Mouse (Mus musculus) left cerebral cortex, adult 18-20 months (tissue): ENCODE data around the gene Pip4k2a. TPM values are rescaled to one million over a fixed set of nuclear protein-coding genes. Genes with fewer than 3 reads are reported as not detected.
"Not testable (repeated sequence)": the region's sequence is repeated elsewhere in the genome, so short reads cannot be mapped to it uniquely, and the experiment has no call there.

Experiments
- DNase-seq, 2 experiments: peaks; one replicate each; pipeline ENCODE4 v3.0.0; 2021 to 2022; ENCODE audit warnings: low spot score in 2 of 2, mixed read lengths in 1 of 2
- total RNA-seq, 2 experiments: library from RNA; stranded (reverse); gene quantifications; 2 replicates each; pipeline ENCODE4 v1.2.3; 2021

Pip4k2a gene
- total RNA-seq, 2 experiments from 2014 or later = 55.5 to 56.2 TPM

- no peak for DNase-seq
Measured at GRCm38 (mm10) chr2:18903301-18904068, 94.4 kb downstream of the Pip4k2a start.

DNA sequence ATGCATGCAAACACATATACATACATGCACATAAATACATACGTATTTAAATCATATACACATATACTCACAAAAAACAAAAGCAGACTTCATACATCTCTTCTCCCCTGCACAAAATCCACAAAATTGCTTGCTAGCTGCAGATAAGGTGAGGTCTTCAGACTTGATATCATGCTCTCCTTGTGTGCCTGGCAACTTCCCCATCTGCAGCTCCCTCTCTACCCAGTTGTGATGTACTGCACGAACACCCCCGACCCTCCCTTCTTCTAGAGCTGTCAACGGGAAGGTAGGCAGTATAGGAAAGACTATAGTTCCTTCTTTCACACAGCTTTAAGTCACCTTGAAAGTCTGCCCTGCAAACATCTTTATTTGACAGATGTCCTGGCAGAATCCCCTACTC, 96.8 kb downstream of the Pip4k2a start:
- DNase-seq = no peak

GRCm38 (mm10) chr2:18900635-18901034, 97.3 kb downstream of the Pip4k2a start:
- DNase-seq = no peak

DNA sequence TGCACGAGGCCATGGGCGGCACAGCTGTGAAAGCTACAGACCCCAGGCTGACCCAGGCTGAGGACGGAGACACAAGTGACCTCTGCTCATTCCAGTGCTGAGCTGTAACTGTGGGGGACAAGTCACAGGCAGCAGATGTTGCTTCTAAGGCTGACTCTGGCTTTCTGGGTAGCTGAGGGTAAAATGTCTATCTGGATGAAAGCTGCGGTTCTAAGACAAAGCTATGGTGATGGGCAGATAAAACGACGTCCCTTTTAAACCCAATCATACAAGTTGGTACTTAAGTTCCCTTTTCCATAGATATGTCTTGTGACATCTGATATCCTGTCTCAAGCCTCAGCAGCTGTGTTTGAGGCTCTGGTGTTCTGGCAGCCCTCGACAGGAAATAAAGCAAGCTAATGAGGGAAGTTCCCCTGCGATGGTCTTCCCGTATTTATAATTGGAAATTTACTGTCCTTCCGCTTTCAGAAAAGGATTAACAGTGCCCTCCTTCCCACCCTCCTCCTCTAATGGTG, 100.1 kb downstream of the Pip4k2a start:
- no peak for DNase-seq

DNA sequence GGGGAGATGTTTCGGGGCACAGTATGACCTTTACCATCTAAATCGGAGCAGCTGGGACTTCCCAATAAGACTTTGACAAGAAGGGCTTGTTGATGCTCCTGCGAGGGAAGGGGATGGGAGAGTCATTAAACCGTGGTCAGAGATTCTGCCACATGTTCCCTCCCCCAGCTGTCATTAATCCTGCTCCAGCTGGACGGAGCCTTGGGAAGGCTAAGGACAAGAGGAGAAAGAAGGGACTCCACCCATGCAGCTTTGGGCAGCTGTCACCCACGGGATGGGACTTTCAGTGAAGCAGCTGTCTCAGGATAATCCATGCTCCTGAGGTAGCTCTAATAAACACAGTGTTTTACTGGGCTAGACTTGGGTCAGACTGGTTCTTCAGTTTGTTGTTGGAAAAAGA, 101.9 kb downstream of the Pip4k2a start:
- no peak for DNase-seq

GRCm38 (mm10) chr2:18893336-18893735, 104.6 kb downstream of the Pip4k2a start:
- DNase-seq = not testable (repeated sequence)

DNA sequence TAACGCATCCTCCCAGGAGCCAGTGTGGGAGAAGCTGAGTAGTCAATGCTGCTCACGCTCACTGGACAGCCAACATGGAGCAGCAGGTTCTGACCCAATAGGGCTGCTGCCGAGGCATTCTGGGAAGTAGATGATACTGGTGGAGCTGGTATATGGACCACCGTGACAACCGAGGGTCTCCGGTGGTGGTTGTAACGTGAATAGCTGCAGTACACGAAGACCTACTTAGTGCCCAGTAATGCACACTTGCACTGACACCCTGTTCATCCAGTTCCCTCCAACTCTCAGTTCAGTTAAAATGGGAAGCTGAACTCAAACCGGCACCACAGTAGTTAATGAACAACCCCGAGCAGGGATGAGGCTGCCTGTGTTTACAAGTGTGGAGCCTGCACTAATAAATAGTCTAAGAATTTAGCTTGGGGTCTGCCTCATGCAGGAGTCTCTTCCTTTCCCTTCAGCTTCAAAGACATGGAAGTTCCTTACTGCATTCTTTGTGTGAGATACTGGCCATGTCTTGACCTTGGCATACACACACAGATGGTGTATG, 105.9 kb downstream of the Pip4k2a start:
- DNase-seq = no peak

- no peak for DNase-seq
Measured at GRCm38 (mm10) chr2:18890227-18891001, 107.5 kb downstream of the Pip4k2a start.

GRCm38 (mm10) chr2:18884277-18884676, 113.6 kb downstream of the Pip4k2a start:
- no peak for DNase-seq

GRCm38 (mm10) chr2:18874626-18875025, 123.3 kb downstream of the Pip4k2a start:
- peak; percentile 19 to 37 for DNase-seq

DNA sequence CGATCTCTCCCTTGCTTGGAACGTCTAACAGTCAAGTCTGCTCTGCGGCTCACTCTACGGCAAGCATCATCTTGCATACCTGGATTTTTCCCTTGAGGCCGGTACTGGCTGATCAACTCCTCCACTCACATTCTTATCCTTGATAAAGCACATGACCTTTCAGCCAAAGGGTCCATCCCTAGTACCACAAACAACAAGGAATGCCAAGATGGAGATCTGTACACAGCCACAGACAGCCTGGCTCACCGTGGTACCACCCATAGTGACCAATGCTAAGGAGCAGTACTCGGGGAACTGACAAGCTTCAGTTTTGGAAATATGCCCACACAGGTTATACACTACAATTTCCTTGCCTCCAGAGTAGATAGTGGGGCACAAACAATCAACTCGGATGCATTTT, 123.9 kb downstream of the Pip4k2a start:
- DNase-seq = no peak

DNA sequence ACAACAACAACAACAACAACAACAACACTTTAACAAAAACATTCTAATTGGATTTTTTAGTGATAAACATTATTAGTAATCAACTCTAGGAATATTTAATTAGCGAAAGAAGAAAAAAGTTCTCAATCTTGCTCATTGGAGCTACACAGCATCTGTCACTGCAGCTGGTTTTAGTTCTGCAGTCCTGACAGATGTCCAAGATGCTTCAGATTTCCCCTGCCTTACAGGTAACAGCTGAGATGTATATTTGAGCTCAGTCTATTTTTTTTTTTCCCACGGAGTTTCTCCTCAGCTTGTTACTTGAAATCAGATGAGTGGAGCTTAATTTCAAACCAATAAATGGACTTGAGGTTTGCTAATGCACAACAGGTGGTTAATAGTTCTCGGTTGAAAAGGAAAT, 124.5 kb downstream of the Pip4k2a start:
- DNase-seq = no peak

DNA sequence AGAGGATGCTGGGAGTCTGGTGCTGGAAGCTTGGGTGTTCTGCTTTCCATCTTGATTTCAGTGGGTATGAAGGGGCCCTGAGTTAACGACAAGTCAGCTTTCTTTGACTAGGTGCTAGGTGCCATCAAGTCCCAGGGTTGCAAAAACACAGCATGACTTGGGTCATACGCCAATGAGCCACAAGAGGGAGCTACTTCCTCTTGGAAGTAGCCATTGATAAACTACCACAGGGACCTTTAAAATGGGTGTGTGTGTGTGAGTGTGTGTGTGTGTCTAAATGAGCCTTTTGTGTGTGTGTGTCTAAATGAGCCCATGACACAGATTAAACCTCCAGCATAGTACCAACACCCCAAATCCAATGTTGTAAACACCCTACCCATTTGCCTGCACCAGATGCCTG, 125.1 kb downstream of the Pip4k2a start:
- DNase-seq = peak; percentile 75 to 78

GRCm38 (mm10) chr2:18871087-18871486, 126.8 kb downstream of the Pip4k2a start:
- no peak for DNase-seq

- no peak for DNase-seq
Measured at GRCm38 (mm10) chr2:18867069-18867468, 130.9 kb downstream of the Pip4k2a start.

DNA sequence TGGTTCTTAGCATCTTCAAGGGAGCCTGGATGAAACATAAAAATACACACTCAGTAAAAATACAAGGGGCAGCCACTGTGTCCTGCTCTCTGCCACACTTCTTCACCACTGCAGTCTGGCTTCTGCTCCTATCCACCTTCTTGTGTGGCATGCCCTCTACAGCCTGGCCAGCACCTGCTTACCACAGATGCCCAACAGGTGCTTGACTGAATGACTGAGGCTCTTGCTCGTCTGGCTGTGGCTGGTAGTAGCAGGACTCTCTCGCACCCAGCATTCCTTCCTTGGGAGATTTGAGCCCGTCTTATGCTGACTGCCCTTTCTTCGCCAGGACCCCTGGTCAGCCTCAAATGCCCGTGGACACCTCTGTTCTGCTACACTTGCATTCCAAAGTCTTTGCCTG, 133.2 kb downstream of the Pip4k2a start:
- DNase-seq = no peak

GRCm38 (mm10) chr2:18861607-18862158, 136.2 kb downstream of the Pip4k2a start:
- no peak for DNase-seq

DNA sequence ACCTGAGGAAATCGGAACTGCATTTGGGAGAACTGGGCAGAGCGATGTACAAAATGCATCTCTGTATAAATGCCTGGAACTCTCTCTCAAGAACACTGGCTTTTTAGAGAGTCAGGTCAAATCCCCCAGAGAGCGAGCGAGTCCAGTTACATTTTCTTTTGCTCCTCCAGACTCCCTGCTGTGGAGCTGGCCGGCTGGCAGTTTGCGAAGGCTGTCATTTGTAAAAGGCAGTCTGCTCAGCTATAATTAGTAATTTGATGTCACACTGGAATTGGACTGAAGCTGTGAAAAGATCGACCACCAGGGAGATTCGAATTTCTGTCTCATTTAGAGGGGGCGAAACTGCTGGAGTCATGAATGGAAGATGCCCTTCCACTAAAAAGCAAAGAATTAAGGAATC, 137.2 kb downstream of the Pip4k2a start:
- DNase-seq = no peak

GRCm38 (mm10) chr2:18857952-18858351, 140.0 kb downstream of the Pip4k2a start:
- no peak for DNase-seq

- DNase-seq = no peak
Measured at GRCm38 (mm10) chr2:18856461-18856860, 141.5 kb downstream of the Pip4k2a start.

- DNase-seq = no peak
Measured at GRCm38 (mm10) chr2:18855246-18855645, 142.7 kb downstream of the Pip4k2a start.

DNA sequence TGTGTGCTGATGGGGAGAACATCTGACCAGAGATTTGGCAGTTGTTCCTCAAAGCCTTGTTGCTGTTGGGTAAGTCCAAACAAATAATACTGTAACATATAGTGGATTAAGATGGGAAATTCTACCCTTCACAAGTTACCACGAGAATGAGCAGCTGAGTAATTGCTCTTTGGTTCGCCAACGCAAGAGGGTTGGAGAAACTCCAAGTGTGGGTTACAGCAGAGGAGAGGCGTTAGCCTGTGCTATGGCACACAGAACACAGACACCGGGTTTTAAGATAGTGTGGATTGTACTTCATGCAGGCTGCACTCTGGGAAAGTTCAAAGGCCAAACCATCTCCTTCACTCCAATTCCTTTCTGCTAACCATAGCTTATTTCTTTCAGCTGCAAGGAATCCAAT, 144.6 kb downstream of the Pip4k2a start:
- peak; percentile 26 to 31 for DNase-seq
